Mouse (Mus musculus) C2C12 (cell line): ENCODE data around the gene Pou3f3.

Experiments used
- CEBPB ChIP-seq: IDR thresholded peaks from one replicate; pipeline ENCODE4 v1.6.1; 2011; ENCODE audit warnings: low read depth, mild to moderate bottlenecking, control low read depth, moderate library complexity
- CTCF ChIP-seq: IDR thresholded peaks from one replicate; pipeline ENCODE4 v1.5.1; 2011; ENCODE audit not compliant: control insufficient read depth, insufficient read depth, insufficient read length
- FOSL1 ChIP-seq: IDR thresholded peaks from one replicate; pipeline ENCODE4 v1.8.0; 2011; ENCODE audit warnings: mild to moderate bottlenecking, low read length; ENCODE audit not compliant: poor library complexity, insufficient read depth, severe bottlenecking
- MAX ChIP-seq: IDR thresholded peaks from one replicate; pipeline ENCODE4 v1.6.1; 2011; ENCODE audit warnings: mild to moderate bottlenecking, control low read depth
- MYOD1 ChIP-seq: IDR thresholded peaks from one replicate; pipeline ENCODE4 v1.6.1; 2011; ENCODE audit warnings: low read depth; ENCODE audit not compliant: control insufficient read depth, insufficient read length
- MYOG ChIP-seq: IDR thresholded peaks from one replicate; pipeline ENCODE4 v1.6.1; 2011; ENCODE audit not compliant: control insufficient read depth, insufficient read length; ENCODE audit errors: extremely low read depth
- USF1 ChIP-seq: IDR thresholded peaks from one replicate; pipeline ENCODE4 v1.6.1; 2011; ENCODE audit warnings: low read depth, mild to moderate bottlenecking, control low read depth, moderate library complexity

DNA sequence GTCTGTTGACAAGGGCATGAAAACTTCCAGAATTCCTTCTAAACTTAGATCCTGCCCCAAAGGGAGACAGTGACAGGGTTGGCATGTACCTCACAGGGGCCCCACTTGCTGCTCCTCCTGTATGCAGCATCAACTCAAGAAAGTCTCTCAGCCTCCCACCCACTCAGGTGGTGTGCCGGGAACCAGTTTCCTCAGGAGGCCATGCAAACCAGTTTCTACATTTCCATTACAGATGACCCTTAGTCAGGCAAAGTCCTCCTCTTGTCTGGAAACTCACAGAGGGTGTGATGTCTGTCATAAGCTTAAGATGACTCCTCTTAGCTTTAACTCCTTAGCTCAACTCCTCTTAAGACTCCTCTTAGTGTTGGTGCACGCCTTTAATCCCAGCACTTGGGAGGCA is 29.3 kb downstream of the Pou3f3 start:
- TF ChIP-seq CTCF (no peak), MAX (no peak), USF1 (no peak), MYOG (no peak), MYOD1 (no peak), CEBPB (no peak), FOSL1 (no peak)
